Mouse (Mus musculus) frontal cortex, postnatal 14 days (tissue): Measurements from ENCODE around the gene Gm49384.

Experiments used
- DNase-seq, 2 experiments: peaks; one replicate each; pipeline ENCODE4 v3.0.0; 2022; ENCODE audit warnings: low spot score in 2 of 2

Gene Gm49384

GRCm38 (mm10) chr12:69204052-69204833, at the start of gene Gm49384:
Gm49384 (minus strand) TSS chr12:69204267.
- DNase-seq: no peak

DNA sequence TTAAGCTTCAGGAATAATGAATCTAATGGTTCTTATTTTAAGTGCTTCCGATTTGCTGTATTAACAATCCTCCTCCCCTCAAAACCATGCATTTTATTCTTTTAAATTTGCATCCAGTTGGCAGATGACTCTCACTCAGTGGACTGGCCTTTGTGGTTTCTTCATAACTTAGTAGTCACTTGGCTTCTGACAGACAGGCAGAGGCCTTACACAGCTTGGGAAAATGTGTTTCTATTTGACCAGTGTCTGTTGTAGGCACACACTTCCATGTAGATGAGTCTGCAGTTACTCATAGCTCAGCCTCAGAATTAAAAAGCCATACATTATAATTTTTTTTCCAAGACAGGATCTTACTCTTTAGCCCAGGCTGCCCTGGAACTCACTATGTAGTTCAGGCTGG, 49.7 kb upstream of the Gm49384 start:
- no peak for DNase-seq

GRCm38 (mm10) chr12:69250756-69251155, 46.7 kb upstream of the Gm49384 start:
- DNase-seq: no peak

DNA sequence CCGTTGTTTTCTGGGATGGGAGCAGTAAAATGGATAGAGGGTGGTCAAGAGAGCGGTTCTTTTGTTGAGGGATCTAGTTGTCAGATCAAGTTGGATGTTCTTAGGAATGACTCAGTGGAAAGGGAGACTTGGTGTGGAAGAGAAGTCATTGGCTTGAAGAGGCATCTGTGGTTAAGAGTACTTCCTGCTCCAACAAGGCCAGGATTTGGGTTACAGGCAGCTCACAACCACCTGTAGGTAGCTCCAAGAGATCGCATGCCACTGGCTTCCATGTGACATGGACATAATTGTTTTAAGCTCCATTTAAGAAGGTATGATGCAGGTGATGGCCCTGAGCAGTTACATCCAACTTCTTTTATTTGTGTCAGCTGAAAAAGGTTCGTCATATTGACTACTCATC, 45.7 kb upstream of the Gm49384 start:
- DNase-seq: no peak

- DNase-seq: peak; percentile 37 to 71
Observed at GRCm38 (mm10) chr12:69241771-69242431, 37.8 kb upstream of the Gm49384 start.

DNA sequence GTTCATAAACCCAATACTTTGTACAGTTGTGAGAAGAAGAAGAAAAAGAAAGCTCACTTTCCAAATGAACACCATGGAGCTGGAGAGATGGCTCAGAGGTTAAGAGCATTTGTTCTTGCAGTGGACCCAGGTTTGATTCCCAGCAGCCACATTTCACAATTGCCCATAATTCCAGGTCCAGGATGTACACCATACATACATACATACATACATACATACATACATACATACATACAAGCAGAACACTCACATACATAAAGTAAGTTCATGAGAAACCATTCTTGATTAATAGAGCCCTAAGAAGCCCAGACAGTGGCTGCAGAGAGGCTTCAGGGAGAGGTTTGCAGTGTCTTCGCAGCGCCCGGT, 37.3 kb upstream of the Gm49384 start:
- DNase-seq: no peak

DNA sequence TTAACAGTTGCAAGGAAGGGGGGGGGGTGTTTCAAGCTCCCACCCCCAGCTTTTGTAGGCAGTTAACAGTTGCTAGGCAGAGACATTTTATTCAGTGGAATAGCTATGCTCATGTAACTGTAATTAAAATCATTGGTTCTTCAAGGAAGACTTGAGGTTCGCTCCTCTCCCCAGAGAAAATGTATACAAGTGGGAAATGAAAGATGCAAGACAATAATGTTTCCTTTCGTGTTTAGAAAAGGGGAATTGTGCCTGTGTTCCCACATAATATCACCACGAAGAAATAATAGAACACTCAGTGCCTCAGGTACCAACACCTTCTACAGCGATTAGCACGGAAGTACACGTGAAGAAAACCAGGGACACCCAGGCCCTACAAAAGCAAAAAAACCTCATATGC, 36.8 kb upstream of the Gm49384 start, which contains the start of gene Klhdc1:
Gene Klhdc1, plus strand, starts transcription at position 301 of the 400 bp plus-strand sequence.
- DNase-seq: no peak

- no peak for DNase-seq
Observed at GRCm38 (mm10) chr12:69238284-69238683, 34.2 kb upstream of the Gm49384 start.

DNA sequence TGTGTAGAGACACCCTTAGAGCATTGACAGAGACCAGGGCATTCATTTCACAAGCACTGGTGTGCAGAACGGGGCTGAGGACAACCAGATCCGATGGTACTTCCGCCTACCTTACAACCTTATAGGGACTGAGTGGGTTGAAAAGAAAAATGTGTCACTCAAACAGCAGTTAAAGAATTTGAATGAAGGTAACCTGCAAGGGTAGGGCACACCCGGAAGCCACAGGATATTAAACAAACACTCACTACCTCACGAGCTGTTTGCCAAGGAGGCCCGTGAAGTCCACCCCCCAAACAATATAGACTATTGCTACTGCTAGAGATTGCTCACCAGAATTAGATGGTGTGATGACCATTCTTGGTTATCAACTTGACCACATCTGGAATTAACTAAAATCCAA, 31.7 kb upstream of the Gm49384 start:
- no peak for DNase-seq

- DNase-seq: no peak
Observed at GRCm38 (mm10) chr12:69229251-69229650, 25.2 kb upstream of the Gm49384 start.

- DNase-seq: peak; percentile 63 to 78
Observed at GRCm38 (mm10) chr12:69227776-69228466, 23.9 kb upstream of the Gm49384 start, which contains the start of gene Pole2. Pole2 (minus strand) TSS chr12:69228195.

DNA sequence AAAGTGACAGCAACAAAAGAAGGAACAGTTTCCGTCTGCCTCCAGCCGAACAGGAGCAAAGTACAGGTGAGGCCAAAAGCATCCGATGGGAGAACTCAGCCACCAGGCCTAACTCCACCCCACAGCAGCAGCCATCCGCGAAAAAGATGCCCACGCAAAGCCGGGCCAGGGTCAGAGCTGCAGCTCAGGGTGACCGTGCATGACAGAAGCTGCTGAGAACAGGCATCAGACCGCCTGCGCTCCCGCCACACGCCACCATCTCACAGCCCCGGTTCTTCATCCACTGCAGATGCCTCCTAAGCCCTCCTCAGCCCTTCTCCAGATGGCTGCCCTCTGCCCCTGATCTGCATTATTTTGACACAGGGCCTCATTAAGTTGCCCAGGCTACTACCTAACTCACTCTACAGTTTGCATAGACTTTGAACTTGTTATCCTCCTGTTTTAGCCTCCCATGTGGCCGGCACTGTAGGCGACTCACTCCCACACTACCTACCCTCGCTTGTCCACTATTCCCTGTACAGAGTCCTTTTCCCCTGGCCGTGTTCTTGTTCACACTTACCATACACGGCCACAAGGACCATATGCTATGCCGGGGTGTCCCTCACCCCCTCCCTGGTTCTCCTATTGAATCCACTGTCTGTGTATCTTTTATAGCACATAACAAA, 16.7 kb upstream of the Gm49384 start:
- DNase-seq: no peak

GRCm38 (mm10) chr12:69216587-69216986, 12.5 kb upstream of the Gm49384 start:
- DNase-seq: no peak

DNA sequence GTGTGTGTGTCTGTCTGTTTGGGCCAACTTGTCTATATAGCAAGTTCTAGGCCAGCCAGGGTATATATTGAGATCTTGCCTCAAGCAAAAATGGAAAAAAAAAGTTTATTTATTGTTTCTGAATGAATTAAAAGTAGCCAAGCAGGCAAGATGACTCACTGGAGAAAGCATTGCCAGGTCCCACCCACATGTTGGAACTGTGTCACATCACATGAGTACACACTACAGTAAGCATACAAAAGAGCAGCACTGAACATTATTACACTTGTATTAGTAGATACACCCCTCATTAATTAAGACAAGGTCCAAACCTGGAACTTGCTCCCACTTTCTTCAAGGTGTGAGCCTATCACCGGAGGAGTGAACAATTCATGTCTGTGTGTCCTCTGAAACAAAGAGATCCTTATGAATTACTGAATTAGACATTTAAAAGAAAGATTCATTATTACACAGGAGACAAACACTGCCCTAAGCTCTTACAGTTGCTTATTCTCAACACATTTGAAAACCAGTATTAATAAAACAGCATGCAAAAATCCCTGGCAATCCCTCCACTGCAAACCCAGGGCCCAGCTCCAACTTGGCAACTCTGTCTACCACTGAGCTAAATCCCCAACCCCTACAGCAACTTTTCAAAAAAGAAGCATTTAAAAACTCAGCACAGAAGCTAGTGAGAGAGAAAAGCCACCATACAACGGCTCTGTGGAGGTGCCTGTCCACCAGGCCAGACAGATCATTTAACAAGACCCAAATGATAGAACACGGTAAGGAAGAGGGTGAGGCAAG, 11.1 kb upstream of the Gm49384 start:
- DNase-seq: peak; percentile 23 to 30

GRCm38 (mm10) chr12:69214393-69214792, 10.3 kb upstream of the Gm49384 start:
- DNase-seq: no peak

- no peak for DNase-seq
Observed at GRCm38 (mm10) chr12:69213186-69213777, 9.2 kb upstream of the Gm49384 start.

DNA sequence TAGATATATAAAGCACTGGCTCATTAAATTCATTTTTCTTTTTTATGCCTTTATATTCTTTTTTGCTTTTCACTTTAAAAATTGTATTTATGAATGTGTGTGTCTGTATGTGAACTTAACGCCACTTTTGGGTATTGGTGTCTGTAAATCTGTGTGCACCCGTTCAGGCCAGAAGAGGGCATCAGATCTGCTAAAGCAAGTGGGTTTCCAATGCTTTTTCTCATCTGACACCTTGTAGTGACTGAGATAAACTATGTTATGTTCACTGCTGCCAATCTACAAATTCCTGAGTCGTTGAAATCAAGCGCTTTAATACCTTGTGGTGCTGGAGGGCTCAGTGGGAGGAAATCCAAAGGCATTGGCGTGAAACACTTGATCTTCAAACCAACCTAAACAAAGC, 7.0 kb upstream of the Gm49384 start:
- no peak for DNase-seq

DNA sequence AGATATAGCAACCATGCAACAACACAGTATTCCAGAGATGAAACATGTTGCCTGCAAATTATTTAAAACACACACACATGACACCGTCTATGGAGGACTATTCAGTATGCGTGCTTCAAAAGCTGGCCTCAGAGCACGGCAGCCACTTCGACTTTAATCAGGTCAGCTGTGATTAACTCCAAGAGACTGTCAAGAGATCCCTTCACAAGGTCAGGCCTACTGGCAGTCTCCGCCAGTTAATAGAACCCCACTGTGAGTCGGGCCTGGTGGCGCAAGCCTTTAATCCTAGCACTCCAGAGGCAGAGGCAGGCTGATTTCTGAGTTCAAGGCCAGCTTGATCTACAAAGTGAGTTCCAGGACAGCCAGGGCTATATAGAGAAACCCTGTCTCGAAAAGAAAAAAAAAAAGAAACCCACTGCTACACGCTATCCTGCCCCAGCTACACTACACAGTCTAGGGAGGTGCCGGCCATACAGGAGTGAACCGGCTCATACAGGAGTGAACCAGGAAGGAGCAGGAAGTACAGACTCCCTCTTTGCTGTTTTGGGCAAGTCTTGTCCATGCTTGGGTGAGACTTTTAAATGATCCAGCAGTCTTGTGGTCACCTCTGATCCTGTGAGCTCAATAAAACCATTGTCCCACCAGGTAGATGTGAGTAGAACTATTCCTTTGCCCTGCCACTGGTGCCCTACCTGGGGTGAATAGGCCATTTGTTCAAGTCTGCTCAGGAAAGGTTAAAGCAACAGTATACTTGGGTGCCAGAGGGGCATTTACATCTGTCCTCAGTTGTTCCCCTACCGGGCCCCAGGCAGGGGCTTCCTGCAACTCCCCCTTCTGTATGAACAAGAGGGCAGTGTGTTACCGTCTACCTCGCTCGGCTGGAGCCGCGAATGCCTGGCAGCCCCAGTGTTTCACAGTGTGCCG, 6.3 kb upstream of the Gm49384 start:
- DNase-seq: no peak

- DNase-seq: no peak
Observed at GRCm38 (mm10) chr12:69208520-69208919, 4.5 kb upstream of the Gm49384 start.

- no peak for DNase-seq
Observed at GRCm38 (mm10) chr12:69207926-69208325, 3.9 kb upstream of the Gm49384 start.
